Mouse (Mus musculus) fat pad, adult 2 months (tissue): Measurements from ENCODE around the gene H1foo.

ENCODE experiments used
- DNase-seq: peaks from one replicate; pipeline ENCODE4 v3.0.0-alpha.2; 2011; ENCODE audit warnings: low read depth, low spot score; ENCODE audit errors: extremely low read depth

Gene H1foo

GRCm38 (mm10) chr6:115944638-115945037 lies at the start of gene H1foo:
Gene H1foo, plus strand, starts transcription at chr6:115944938.
- no peak for DNase-seq

GRCm38 (mm10) chr6:115896346-115896745 lies 48.4 kb upstream of the H1foo start:
- DNase-seq = no peak

- DNase-seq = no peak
Measured at GRCm38 (mm10) chr6:115897117-115897516, 47.6 kb upstream of the H1foo start.

- DNase-seq = no peak
Measured at GRCm38 (mm10) chr6:115897926-115898520, 46.7 kb upstream of the H1foo start.

- no peak for DNase-seq
Measured at GRCm38 (mm10) chr6:115901062-115901461, 43.7 kb upstream of the H1foo start.

- DNase-seq = no peak
Measured at GRCm38 (mm10) chr6:115901489-115901931, 43.2 kb upstream of the H1foo start.

- DNase-seq = no peak
Measured at GRCm38 (mm10) chr6:115902545-115902944, 42.2 kb upstream of the H1foo start.

- no peak for DNase-seq
Measured at GRCm38 (mm10) chr6:115905568-115905967, 39.2 kb upstream of the H1foo start.

GRCm38 (mm10) chr6:115906455-115906854 lies 38.3 kb upstream of the H1foo start:
- no peak for DNase-seq

GRCm38 (mm10) chr6:115906871-115907270 lies 37.9 kb upstream of the H1foo start:
- DNase-seq = no peak

GRCm38 (mm10) chr6:115908421-115908982 lies 36.2 kb upstream of the H1foo start:
- DNase-seq = no peak

- DNase-seq = no peak
Measured at GRCm38 (mm10) chr6:115909052-115909451, 35.7 kb upstream of the H1foo start.

GRCm38 (mm10) chr6:115909940-115910339 lies 34.8 kb upstream of the H1foo start:
- DNase-seq = no peak

- no peak for DNase-seq
Measured at GRCm38 (mm10) chr6:115911763-115912162, 33.0 kb upstream of the H1foo start.

GRCm38 (mm10) chr6:115913482-115913881 lies 31.3 kb upstream of the H1foo start:
- DNase-seq = no peak

- DNase-seq = no peak
Measured at GRCm38 (mm10) chr6:115914511-115915202, 30.1 kb upstream of the H1foo start.

GRCm38 (mm10) chr6:115915601-115916445 lies 28.9 kb upstream of the H1foo start:
- no peak for DNase-seq

GRCm38 (mm10) chr6:115916611-115917010 lies 28.1 kb upstream of the H1foo start:
- DNase-seq = no peak

- no peak for DNase-seq
Measured at GRCm38 (mm10) chr6:115918615-115919014, 26.1 kb upstream of the H1foo start.

- no peak for DNase-seq
Measured at GRCm38 (mm10) chr6:115919876-115920275, 24.9 kb upstream of the H1foo start.

- no peak for DNase-seq
Measured at GRCm38 (mm10) chr6:115924829-115925228, 19.9 kb upstream of the H1foo start.
